Mouse (Mus musculus): ENCODE results near the gene 1700012B07Rik. TPM values are rescaled to one million over a fixed set of nuclear protein-coding genes. Genes with fewer than 3 reads are reported as not detected.
A peak's percentile ranks its signal among the peaks of the same experiment; 100 is the strongest.

1700012B07Rik gene
- polyA plus RNA-seq, 1 experiment: not detected

DNA sequence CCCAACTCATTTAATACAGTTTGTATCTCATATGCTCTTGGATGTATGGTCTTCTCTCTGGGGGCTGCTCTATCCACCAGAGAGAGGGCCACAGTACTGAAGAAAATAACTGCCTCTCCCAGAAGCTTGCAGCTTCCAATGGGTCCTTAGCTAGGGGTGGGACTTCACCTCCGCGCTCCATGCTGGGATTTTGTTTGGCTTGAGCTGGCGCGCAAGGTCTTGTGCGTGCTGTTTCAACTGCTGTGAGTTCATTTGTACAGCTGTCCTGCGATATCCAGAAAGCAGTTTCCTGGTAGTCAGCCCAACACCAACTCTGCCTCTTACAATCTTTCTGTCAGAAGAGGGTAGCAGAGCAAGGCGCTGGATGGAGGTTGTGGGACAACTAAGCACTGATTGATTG is 18.5 kb upstream of the 1700012B07Rik start:
- TF ChIP-seq CTCF (IDR thresholded peaks at IDR 0.05; ENCODE audit: extremely low read depth, insufficient read length, insufficient replicate concordance, low read depth, low read length) (no peak), POLR2A (IDR thresholded peaks at IDR 0.05; ENCODE audit: low read depth, low read length) (no peak)
- WGBS: 32% methylated on average over 7 of the region's 7 CpGs
- Histone ChIP-seq H3K27me3 (ENCODE audit: control insufficient read depth, insufficient read depth, low read length) (no peaks in the 10 kb centered on the region), H3K27ac (ENCODE audit: insufficient read depth, low read depth, low read length) (no peak overlapping the region), H3K36me3 (ENCODE audit: control insufficient read depth, insufficient read depth, low read length) (no peaks in the 10 kb centered on the region), H3K4me3 (ENCODE audit: low read depth, low read length) (no peak overlapping the region), H3K4me1 (ENCODE audit: control insufficient read depth, insufficient read depth, insufficient read length, low read length) (0 out of 2 replicates have a peak, but pooled peaks cover 1% of the 10 kb centered on the region)

DNA sequence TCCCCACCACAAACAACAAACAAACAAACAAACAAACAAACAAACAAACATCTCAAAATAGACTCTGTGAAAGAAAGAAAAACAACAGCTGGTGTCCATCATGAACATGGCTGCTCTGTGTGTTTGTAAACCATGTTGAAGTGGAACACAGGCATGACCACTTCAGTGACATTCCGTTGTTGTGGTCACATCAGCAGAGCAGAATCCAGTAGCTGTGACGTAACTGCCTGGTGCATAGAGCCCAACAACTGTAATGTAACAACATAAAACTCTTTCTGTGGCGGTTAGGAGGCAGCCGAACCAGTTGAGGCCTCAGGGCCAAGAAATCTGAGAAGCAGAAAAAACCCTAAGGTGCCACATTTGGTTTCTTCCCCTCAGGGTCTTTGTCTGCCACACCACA is 17.8 kb upstream of the 1700012B07Rik start:
- 70% methylated on average over 4 of the region's 4 CpGs for WGBS
- TF ChIP-seq CTCF (IDR thresholded peaks at IDR 0.05; ENCODE audit: extremely low read depth, insufficient read length, insufficient replicate concordance, low read depth, low read length) (no peak), POLR2A (IDR thresholded peaks at IDR 0.05; ENCODE audit: low read depth, low read length) (no peak)
- H3K27me3 ChIP-seq (ENCODE audit: control insufficient read depth, insufficient read depth, low read length): no peaks in the 10 kb centered on the region
- no peaks in the 10 kb centered on the region for H3K36me3 ChIP-seq (ENCODE audit: control insufficient read depth, insufficient read depth, low read length)
- H3K4me1 ChIP-seq (ENCODE audit: control insufficient read depth, insufficient read depth, insufficient read length, low read length): 0 out of 2 replicates have a peak, but pooled peaks cover 1% of the 10 kb centered on the region
- H3K4me3 ChIP-seq (ENCODE audit: low read depth, low read length): no peak overlapping the region
- peak overlapping the region; percentile 53; the same call in 1 of the 2 replicates for H3K27ac ChIP-seq (ENCODE audit: insufficient read depth, low read depth, low read length)

DNA sequence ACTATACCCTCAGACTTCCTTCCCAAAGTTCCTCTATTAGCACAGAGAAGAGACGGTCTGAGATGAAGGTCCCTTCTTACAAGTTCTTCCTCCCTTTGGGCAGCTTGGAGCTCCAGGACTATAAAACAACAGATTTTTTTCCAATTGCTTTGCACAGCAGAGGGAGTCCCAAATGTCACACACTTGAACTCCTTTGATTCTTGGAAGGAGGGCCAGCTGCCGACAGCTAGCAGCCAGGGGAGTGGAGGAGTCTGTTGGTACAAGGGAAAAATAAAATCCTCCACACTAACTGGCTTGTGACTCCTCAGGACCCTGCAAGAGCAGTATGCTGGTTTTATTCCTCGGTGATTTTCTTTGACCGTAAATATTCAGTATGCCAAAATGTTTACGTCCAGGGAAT is 16.6 kb upstream of the 1700012B07Rik start:
- TF ChIP-seq POLR2A (IDR thresholded peaks at IDR 0.05; ENCODE audit: low read depth, low read length) (no peak), CTCF (IDR thresholded peaks at IDR 0.05; ENCODE audit: extremely low read depth, insufficient read length, insufficient replicate concordance, low read depth, low read length) (no peak)
- Histone ChIP-seq H3K36me3 (ENCODE audit: control insufficient read depth, insufficient read depth, low read length) (no peaks in the 10 kb centered on the region), H3K4me1 (ENCODE audit: control insufficient read depth, insufficient read depth, insufficient read length, low read length) (0 out of 2 replicates have a peak, but pooled peaks cover 1% of the 10 kb centered on the region), H3K27me3 (ENCODE audit: control insufficient read depth, insufficient read depth, low read length) (no peaks in the 10 kb centered on the region), H3K27ac (ENCODE audit: insufficient read depth, low read depth, low read length) (no peak overlapping the region), H3K4me3 (ENCODE audit: low read depth, low read length) (no peak overlapping the region)
- 68% methylated on average over 5 of the region's 5 CpGs for WGBS

DNA sequence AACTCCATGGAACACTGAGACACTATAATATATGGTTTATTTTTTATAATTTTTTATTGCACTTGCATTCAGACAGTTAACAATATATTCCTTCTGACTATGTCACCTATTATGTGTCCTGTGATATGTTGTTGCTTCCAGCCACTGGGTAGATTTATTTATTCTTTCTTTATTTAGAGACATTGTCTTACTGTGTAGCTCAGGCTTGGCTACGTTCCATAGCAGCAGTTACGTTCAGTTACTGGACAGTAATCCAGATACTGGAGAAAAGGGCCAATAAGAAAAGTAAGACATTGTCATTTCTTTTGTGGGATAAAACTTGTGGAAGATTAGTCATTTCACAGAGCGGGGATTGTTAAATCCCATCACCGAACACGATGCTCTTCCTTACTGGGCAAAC is 2.5 kb upstream of the 1700012B07Rik start:
- Histone ChIP-seq H3K27me3 (ENCODE audit: control insufficient read depth, insufficient read depth, low read length) (no peaks in the 10 kb centered on the region), H3K4me3 (ENCODE audit: low read depth, low read length) (no peak overlapping the region), H3K36me3 (ENCODE audit: control insufficient read depth, insufficient read depth, low read length) (no peaks in the 10 kb centered on the region), H3K27ac (ENCODE audit: insufficient read depth, low read depth, low read length) (no peak overlapping the region), H3K4me1 (ENCODE audit: control insufficient read depth, insufficient read depth, insufficient read length, low read length) (no peaks in the 10 kb centered on the region)
- TF ChIP-seq POLR2A (IDR thresholded peaks at IDR 0.05; ENCODE audit: low read depth, low read length): no peak
- TF ChIP-seq CTCF (IDR thresholded peaks at IDR 0.05; ENCODE audit: extremely low read depth, insufficient read length, insufficient replicate concordance, low read depth, low read length): no peak
- 33% methylated on average over 5 of the region's 5 CpGs for WGBS

DNA sequence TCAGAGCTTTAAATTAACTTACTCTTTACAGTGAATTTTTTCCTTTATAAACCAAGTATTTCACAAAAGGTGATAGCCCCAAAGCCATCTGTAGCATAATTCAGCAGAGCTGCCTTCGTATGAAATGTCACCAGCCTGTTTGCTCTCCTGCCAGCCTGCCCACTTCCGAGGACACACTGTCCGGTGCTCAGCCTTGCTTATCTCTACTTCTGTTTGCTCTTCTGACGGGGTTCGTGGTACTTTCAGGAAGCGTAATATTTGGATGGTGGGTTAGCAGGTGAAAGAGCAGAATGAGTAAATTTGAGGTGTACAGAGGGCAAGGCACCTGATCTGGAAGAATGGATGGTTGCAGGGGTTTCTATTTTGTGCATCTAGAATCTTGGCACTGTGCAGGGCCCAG is 5.6 kb downstream of the 1700012B07Rik start:
- no peaks in the 10 kb centered on the region for H3K4me1 ChIP-seq (ENCODE audit: control insufficient read depth, insufficient read depth, insufficient read length, low read length)
- no peaks in the 10 kb centered on the region for H3K36me3 ChIP-seq (ENCODE audit: control insufficient read depth, insufficient read depth, low read length)
- H3K27ac ChIP-seq (ENCODE audit: insufficient read depth, low read depth, low read length): no peak overlapping the region
- H3K4me3 ChIP-seq (ENCODE audit: low read depth, low read length): no peak overlapping the region
- WGBS: 22% methylated on average over 6 of the region's 6 CpGs
- H3K27me3 ChIP-seq (ENCODE audit: control insufficient read depth, insufficient read depth, low read length): no peaks in the 10 kb centered on the region
- TF ChIP-seq CTCF (IDR thresholded peaks at IDR 0.05; ENCODE audit: extremely low read depth, insufficient read length, insufficient replicate concordance, low read depth, low read length) (no peak), POLR2A (IDR thresholded peaks at IDR 0.05; ENCODE audit: low read depth, low read length) (no peak)

DNA sequence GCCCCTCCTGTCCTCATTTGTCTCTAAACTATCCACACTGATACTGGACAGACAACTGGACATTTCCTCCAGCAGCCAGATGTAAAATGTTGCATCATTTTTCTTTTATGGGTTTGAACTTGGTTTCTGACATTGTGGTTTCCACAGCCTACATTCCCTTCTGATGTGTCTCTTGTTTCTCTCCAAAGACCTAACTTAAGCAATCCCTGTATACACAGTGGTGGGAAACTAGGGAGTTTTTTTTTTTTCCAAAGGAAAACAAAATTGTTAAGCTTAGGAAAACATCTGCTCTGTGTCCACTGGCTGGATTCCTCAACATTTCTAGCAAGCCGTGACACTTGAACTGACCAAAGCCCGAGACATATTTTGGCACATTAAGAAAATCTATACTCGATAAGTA is 10.4 kb downstream of the 1700012B07Rik start:
- TF ChIP-seq CTCF (IDR thresholded peaks at IDR 0.05; ENCODE audit: extremely low read depth, insufficient read length, insufficient replicate concordance, low read depth, low read length): no peak
- no peak for TF ChIP-seq POLR2A (IDR thresholded peaks at IDR 0.05; ENCODE audit: low read depth, low read length)
- 78% methylated on average over 3 of the region's 3 CpGs for WGBS
- Histone ChIP-seq H3K36me3 (ENCODE audit: control insufficient read depth, insufficient read depth, low read length) (no peaks in the 10 kb centered on the region), H3K27ac (ENCODE audit: insufficient read depth, low read depth, low read length) (no peak overlapping the region; the same call in 1 of the 2 replicates), H3K27me3 (ENCODE audit: control insufficient read depth, insufficient read depth, low read length) (no peaks in the 10 kb centered on the region), H3K4me1 (ENCODE audit: control insufficient read depth, insufficient read depth, insufficient read length, low read length) (no peaks in the 10 kb centered on the region; the same call in 1 of the 2 replicates), H3K4me3 (ENCODE audit: low read depth, low read length) (no peak overlapping the region)

DNA sequence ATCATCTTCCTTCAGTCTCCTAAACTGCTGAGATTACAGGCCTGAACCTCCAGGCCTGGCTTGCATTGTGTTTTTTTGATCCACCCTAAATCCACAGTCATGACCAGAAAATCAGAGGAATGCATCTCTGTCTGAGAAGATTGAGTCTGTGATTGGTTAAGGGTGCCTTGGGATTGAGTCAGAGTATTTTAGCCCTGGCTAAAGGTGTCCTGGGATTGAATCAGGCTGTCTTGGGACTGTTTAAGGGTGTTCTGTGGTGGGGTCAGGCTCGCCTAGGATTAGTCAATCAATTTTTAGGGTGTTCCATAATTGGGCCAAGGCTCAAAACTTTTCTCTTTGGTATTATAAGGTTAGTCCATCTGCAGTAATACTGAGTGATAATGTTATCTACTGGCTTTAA is 10.9 kb downstream of the 1700012B07Rik start:
- no peak overlapping the region for H3K4me3 ChIP-seq (ENCODE audit: low read depth, low read length)
- no peaks in the 10 kb centered on the region; the same call in 1 of the 2 replicates for H3K4me1 ChIP-seq (ENCODE audit: control insufficient read depth, insufficient read depth, insufficient read length, low read length)
- H3K36me3 ChIP-seq (ENCODE audit: control insufficient read depth, insufficient read depth, low read length): no peaks in the 10 kb centered on the region
- H3K27me3 ChIP-seq (ENCODE audit: control insufficient read depth, insufficient read depth, low read length): no peaks in the 10 kb centered on the region
- no peak overlapping the region for H3K27ac ChIP-seq (ENCODE audit: insufficient read depth, low read depth, low read length)
- TF ChIP-seq POLR2A (IDR thresholded peaks at IDR 0.05; ENCODE audit: low read depth, low read length) (no peak), CTCF (IDR thresholded peaks at IDR 0.05; ENCODE audit: extremely low read depth, insufficient read length, insufficient replicate concordance, low read depth, low read length) (no peak)
- WGBS: 62% methylated on average over 1 of the region's 1 CpGs
